Mouse (Mus musculus): ENCODE measurements around the gene Ifit3. TPM values are rescaled to one million over a fixed set of nuclear protein-coding genes. Genes with fewer than 3 reads are reported as not detected.

The Ifit3 gene
- polyA plus RNA-seq, 1 experiment from 2014 or later = 0.20 TPM

DNA sequence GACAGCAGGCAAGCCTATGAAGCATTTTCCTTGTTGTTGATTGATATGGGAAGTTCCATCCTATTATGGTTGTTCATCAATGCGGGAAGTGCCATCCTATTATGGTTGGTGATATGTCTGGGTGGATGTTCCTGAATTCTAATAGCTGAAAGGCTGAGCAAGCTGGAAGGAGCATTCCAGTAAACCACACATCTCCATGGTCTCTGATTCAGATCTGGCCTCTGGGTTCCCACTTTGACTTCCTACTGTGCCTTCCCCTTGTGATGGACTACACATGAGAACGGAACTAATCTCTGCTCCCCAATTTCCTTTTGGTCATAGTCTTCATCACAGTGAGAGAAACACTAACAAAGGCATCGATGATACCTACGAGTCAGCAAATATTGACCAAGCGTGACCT lies 37.5 kb downstream of the Ifit3 start:
- Histone ChIP-seq H3K9me3 (replicated peaks; ENCODE audit: control insufficient read depth, low read length) (no peaks in the 10 kb centered on the region), H3K4me2 (ENCODE audit: low read depth, low read length) (no peak overlapping the region), H3K27ac (replicated peaks; ENCODE audit: low read depth, low read length) (no peak overlapping the region), H3K27me3 (ENCODE audit: control insufficient read depth, insufficient read depth, low read length) (no peaks in the 10 kb centered on the region), H3K36me3 (replicated peaks; ENCODE audit: control insufficient read depth, insufficient read depth, low read depth, low read length) (no peaks in the 10 kb centered on the region), H3K4me3 (ENCODE audit: low read depth, low read length) (no peak overlapping the region), H3K9ac (replicated peaks; ENCODE audit: low read length) (no peak overlapping the region), H3K4me1 (ENCODE audit: control insufficient read depth, insufficient read depth, low read length) (no peaks in the 10 kb centered on the region)
- 96% methylated on average over 5 of the region's 5 CpGs for WGBS
- no peak for DNase-seq (ENCODE audit: low spot score)
- no peak for ATAC-seq (replicated peaks; ENCODE audit: insufficient number of reproducible peaks, low FRiP score, low TSS enrichment, low read depth)

DNA sequence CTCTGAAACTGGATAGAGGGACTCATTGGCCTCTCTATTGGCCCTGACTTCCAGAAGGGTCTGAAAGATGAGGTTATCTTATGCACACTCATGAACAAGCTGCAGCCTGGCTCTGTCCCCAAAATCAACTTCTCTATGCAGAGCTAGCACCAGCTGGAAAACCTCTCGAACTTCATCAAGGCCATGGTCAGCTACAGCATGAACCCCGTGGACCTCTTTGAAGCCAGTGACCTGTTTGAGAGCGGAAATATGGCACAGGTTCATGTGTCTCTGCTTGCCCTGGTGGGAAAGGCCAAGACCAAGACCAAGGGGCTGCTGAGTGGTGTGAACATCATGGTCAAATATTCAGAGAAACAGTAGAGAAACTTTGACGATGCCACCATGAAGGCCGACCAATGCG lies 40.5 kb downstream of the Ifit3 start:
- H3K27me3 ChIP-seq (ENCODE audit: control insufficient read depth, insufficient read depth, low read length) = no peaks in the 10 kb centered on the region
- H3K4me1 ChIP-seq (ENCODE audit: control insufficient read depth, insufficient read depth, low read length) = no peaks in the 10 kb centered on the region
- H3K9ac ChIP-seq (replicated peaks; ENCODE audit: low read length) = no peak overlapping the region
- 93% methylated on average over 6 of the region's 6 CpGs for WGBS
- H3K4me3 ChIP-seq (ENCODE audit: low read depth, low read length) = no peak overlapping the region
- H3K4me2 ChIP-seq (ENCODE audit: low read depth, low read length) = no peak overlapping the region
- no peaks in the 10 kb centered on the region for H3K36me3 ChIP-seq (replicated peaks; ENCODE audit: control insufficient read depth, insufficient read depth, low read depth, low read length)
- DNase-seq (ENCODE audit: low spot score) (no peak), ATAC-seq (replicated peaks; ENCODE audit: insufficient number of reproducible peaks, low FRiP score, low TSS enrichment, low read depth) (no peak)
- H3K9me3 ChIP-seq (replicated peaks; ENCODE audit: control insufficient read depth, low read length) = no peaks in the 10 kb centered on the region
- H3K27ac ChIP-seq (replicated peaks; ENCODE audit: low read depth, low read length) = no peak overlapping the region

DNA sequence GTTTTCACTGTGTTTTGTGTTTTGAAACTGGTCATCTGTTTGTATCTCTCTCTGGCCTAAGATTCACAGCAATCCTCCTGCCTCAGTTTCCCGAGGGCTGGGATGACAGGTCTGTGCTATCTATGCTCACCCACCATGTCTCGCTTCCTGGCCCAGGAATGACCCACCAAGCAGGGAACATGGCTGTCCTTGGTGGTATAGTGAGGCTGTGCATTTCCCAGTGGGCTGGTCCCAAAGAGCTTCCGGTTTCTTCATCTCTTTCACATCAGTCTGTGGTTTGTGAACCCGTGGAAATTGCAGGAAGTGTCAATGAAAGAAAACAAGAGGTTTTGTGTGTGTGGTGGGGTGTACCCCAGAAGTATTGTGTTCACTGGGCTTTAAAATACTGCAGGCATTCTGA lies 41.3 kb downstream of the Ifit3 start:
- 70% methylated on average over 4 of the region's 4 CpGs for WGBS
- no peak overlapping the region for H3K4me3 ChIP-seq (ENCODE audit: low read depth, low read length)
- no peaks in the 10 kb centered on the region for H3K9me3 ChIP-seq (replicated peaks; ENCODE audit: control insufficient read depth, low read length)
- no peak overlapping the region for H3K27ac ChIP-seq (replicated peaks; ENCODE audit: low read depth, low read length)
- H3K27me3 ChIP-seq (ENCODE audit: control insufficient read depth, insufficient read depth, low read length) = no peaks in the 10 kb centered on the region
- H3K4me2 ChIP-seq (ENCODE audit: low read depth, low read length) = no peak overlapping the region
- H3K36me3 ChIP-seq (replicated peaks; ENCODE audit: control insufficient read depth, insufficient read depth, low read depth, low read length) = no peaks in the 10 kb centered on the region
- H3K9ac ChIP-seq (replicated peaks; ENCODE audit: low read length) = no peak overlapping the region
- no peak for DNase-seq (ENCODE audit: low spot score)
- no peaks in the 10 kb centered on the region for H3K4me1 ChIP-seq (ENCODE audit: control insufficient read depth, insufficient read depth, low read length)
- ATAC-seq (replicated peaks; ENCODE audit: insufficient number of reproducible peaks, low FRiP score, low TSS enrichment, low read depth) = no peak

DNA sequence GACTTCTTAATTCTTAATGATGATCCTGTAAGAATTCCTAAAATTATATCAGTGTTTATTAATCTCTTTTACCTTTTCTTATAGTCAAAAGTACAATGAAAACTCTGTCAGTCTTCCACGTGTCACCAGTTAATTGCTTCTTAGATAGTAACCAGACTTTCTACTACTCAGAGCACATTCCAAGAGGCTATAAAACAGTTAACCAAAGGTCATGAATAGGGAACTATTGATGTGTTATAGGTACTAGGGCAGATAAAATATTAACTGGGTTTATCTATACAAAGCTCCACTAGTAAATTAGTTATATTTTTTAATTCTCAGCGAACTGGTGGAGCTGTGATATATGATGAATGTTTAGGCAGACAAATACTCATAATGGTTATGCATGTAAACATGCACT lies 44.2 kb downstream of the Ifit3 start:
- Histone ChIP-seq H3K27ac (replicated peaks; ENCODE audit: low read depth, low read length) (no peak overlapping the region), H3K9ac (replicated peaks; ENCODE audit: low read length) (no peak overlapping the region), H3K4me3 (ENCODE audit: low read depth, low read length) (no peak overlapping the region), H3K4me2 (ENCODE audit: low read depth, low read length) (no peak overlapping the region), H3K4me1 (ENCODE audit: control insufficient read depth, insufficient read depth, low read length) (no peaks in the 10 kb centered on the region), H3K27me3 (ENCODE audit: control insufficient read depth, insufficient read depth, low read length) (no peaks in the 10 kb centered on the region), H3K36me3 (replicated peaks; ENCODE audit: control insufficient read depth, insufficient read depth, low read depth, low read length) (no peaks in the 10 kb centered on the region), H3K9me3 (replicated peaks; ENCODE audit: control insufficient read depth, low read length) (no peaks in the 10 kb centered on the region)
- ATAC-seq (replicated peaks; ENCODE audit: insufficient number of reproducible peaks, low FRiP score, low TSS enrichment, low read depth) = no peak
- 72% methylated on average over 2 of the region's 2 CpGs for WGBS
- no peak for DNase-seq (ENCODE audit: low spot score)

DNA sequence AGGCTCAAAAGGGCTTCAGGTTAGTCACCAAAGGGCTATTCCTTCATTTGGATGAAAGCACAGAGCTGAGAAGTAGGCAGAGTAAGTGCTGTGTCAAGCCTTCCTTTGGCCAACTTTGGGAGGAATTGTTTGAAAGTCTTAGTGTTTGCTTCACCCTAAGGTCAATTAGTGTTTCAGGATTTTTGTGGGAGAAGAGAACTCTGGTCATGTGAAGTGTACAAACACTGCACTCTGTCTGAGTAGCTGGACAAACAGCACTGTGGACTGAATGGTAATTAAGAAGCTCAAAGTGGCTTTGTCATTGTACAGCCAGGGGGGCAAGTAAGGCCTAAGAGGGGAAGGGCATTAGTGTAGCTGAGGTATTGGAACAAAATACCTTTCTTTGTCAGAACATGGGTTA lies 48.2 kb downstream of the Ifit3 start:
- no peaks in the 10 kb centered on the region for H3K9me3 ChIP-seq (replicated peaks; ENCODE audit: control insufficient read depth, low read length)
- no peaks in the 10 kb centered on the region for H3K36me3 ChIP-seq (replicated peaks; ENCODE audit: control insufficient read depth, insufficient read depth, low read depth, low read length)
- H3K27me3 ChIP-seq (ENCODE audit: control insufficient read depth, insufficient read depth, low read length) = no peaks in the 10 kb centered on the region
- no peak overlapping the region for H3K4me2 ChIP-seq (ENCODE audit: low read depth, low read length)
- H3K4me3 ChIP-seq (ENCODE audit: low read depth, low read length) = no peak overlapping the region
- no peak overlapping the region for H3K27ac ChIP-seq (replicated peaks; ENCODE audit: low read depth, low read length)
- no peak overlapping the region for H3K9ac ChIP-seq (replicated peaks; ENCODE audit: low read length)
- ATAC-seq (replicated peaks; ENCODE audit: insufficient number of reproducible peaks, low FRiP score, low TSS enrichment, low read depth) = no peak
- no peaks in the 10 kb centered on the region for H3K4me1 ChIP-seq (ENCODE audit: control insufficient read depth, insufficient read depth, low read length)
- DNase-seq (ENCODE audit: low spot score) = no peak

DNA sequence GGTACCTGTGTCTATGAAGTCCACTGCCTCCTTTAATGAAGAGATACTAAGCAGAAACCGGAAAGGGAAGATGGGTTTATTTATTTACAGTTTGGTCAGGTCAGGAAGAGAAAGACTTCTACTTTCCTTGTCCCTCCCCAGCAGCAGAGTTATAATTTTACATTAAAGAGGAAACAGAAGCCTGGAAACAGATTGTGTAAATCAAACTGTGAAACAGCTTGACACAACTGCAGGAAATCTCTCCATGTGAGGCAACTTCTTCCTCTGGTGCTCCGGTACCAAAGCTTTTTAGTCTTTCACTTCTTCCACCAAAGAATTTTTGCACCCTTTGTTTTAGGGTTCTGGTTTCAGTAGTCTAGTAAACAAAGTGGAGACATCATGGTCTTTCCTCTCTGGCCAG lies 50.2 kb downstream of the Ifit3 start:
- no peak overlapping the region for H3K9ac ChIP-seq (replicated peaks; ENCODE audit: low read length)
- WGBS = 82% methylated on average over 2 of the region's 2 CpGs
- H3K9me3 ChIP-seq (replicated peaks; ENCODE audit: control insufficient read depth, low read length) = no peaks in the 10 kb centered on the region
- no peak overlapping the region for H3K4me3 ChIP-seq (ENCODE audit: low read depth, low read length)
- H3K36me3 ChIP-seq (replicated peaks; ENCODE audit: control insufficient read depth, insufficient read depth, low read depth, low read length) = no peaks in the 10 kb centered on the region
- no peak for DNase-seq (ENCODE audit: low spot score)
- no peak overlapping the region for H3K27ac ChIP-seq (replicated peaks; ENCODE audit: low read depth, low read length)
- H3K4me1 ChIP-seq (ENCODE audit: control insufficient read depth, insufficient read depth, low read length) = no peaks in the 10 kb centered on the region
- no peak for ATAC-seq (replicated peaks; ENCODE audit: insufficient number of reproducible peaks, low FRiP score, low TSS enrichment, low read depth)
- no peak overlapping the region for H3K4me2 ChIP-seq (ENCODE audit: low read depth, low read length)
- no peaks in the 10 kb centered on the region for H3K27me3 ChIP-seq (ENCODE audit: control insufficient read depth, insufficient read depth, low read length)

DNA sequence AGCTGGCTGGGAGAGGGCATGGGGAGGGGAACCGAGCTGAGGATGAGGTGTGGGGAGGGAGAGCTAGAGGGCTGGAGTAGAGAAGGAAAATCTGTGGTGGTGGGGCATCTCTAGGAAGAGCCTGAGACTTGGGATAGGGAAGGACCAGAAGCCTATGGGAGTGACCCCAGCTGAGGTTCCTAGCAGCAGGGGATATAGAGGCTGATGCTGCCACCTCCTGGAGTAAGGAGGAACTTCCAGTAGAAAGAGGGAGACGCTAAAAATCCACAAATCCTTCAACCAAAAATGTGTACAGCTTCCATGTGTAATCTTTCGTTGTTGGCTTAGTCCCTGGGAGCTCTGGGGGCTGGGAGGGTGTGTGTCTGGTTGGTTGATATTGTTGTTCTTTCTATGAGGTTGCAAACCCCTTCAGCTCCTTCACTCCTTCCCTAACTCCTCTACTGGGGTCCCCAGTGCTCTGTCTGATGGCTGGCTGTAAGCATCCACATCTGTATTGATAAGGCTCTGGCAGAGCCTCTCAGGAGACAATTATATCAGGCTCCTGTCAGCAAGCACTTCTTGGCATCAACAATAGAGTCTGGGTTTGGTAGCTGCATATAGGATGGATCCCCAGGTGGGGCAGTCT lies 53.7 kb downstream of the Ifit3 start:
- Histone ChIP-seq H3K27ac (replicated peaks; ENCODE audit: low read depth, low read length) (no peak overlapping the region), H3K9ac (replicated peaks; ENCODE audit: low read length) (no peak overlapping the region), H3K4me3 (ENCODE audit: low read depth, low read length) (no peak overlapping the region), H3K36me3 (replicated peaks; ENCODE audit: control insufficient read depth, insufficient read depth, low read depth, low read length) (no peaks in the 10 kb centered on the region), H3K9me3 (replicated peaks; ENCODE audit: control insufficient read depth, low read length) (no peaks in the 10 kb centered on the region), H3K4me2 (ENCODE audit: low read depth, low read length) (no peak overlapping the region), H3K4me1 (ENCODE audit: control insufficient read depth, insufficient read depth, low read length) (no peaks in the 10 kb centered on the region), H3K27me3 (ENCODE audit: control insufficient read depth, insufficient read depth, low read length) (no peaks in the 10 kb centered on the region)
- peak; percentile 75 for DNase-seq (ENCODE audit: low spot score)
- ATAC-seq (replicated peaks; ENCODE audit: insufficient number of reproducible peaks, low FRiP score, low TSS enrichment, low read depth) = no peak
- WGBS = 21% methylated on average over 3 of the region's 3 CpGs
